Mouse (Mus musculus) erythroblast, embryonic 14.5 days (primary cell): ENCODE measurements around the gene Phrf1. TPM values are rescaled to one million over a fixed set of nuclear protein-coding genes. Genes with fewer than 3 reads are reported as not detected.
A peak's percentile ranks its signal among the peaks of the same experiment; 100 is the strongest.

Experiments
- H3K27me3 ChIP-seq: 2 replicates; pipeline ENCODE4 v1.6.1; 2012; ENCODE audit warnings: inconsistent platforms; ENCODE audit not compliant: control insufficient read depth
- H3K36me3 ChIP-seq: 2 replicates; pipeline ENCODE4 v1.6.1; 2012; ENCODE audit warnings: mild to moderate bottlenecking, inconsistent platforms; ENCODE audit not compliant: control insufficient read depth
- H3K4me1 ChIP-seq: 2 replicates; pipeline ENCODE4 v1.6.1; 2012; ENCODE audit warnings: inconsistent platforms; ENCODE audit not compliant: control insufficient read depth
- H3K4me3 ChIP-seq: replicated peaks from 2 replicates; pipeline ENCODE3; 2012; ENCODE audit warnings: moderate library complexity, mild to moderate bottlenecking, inconsistent platforms
- H3K9me3 ChIP-seq: 2 replicates; pipeline ENCODE4 v1.6.1; 2012; ENCODE audit warnings: low read length, inconsistent platforms, mixed read lengths; ENCODE audit not compliant: control insufficient read depth
- GATA1 ChIP-seq: IDR thresholded peaks from 2 replicates; pipeline ENCODE4 v1.6.1; 2012; ENCODE audit warnings: low read length, inconsistent platforms, mixed read lengths
- TAL1 ChIP-seq: IDR thresholded peaks from 3 replicates; pipeline ENCODE4 v1.6.1; 2012; ENCODE audit warnings: low read length, inconsistent platforms, mixed read lengths
- polyA plus RNA-seq: library from polyadenylated mRNA; stranded (reverse); fragments of >175 nt; gene quantifications from 2 replicates; pipeline ENCODE4 v1.2.3, GENCODE M21; 2012

The Phrf1 gene
- polyA plus RNA-seq, 1 experiment = 20.3 TPM

DNA sequence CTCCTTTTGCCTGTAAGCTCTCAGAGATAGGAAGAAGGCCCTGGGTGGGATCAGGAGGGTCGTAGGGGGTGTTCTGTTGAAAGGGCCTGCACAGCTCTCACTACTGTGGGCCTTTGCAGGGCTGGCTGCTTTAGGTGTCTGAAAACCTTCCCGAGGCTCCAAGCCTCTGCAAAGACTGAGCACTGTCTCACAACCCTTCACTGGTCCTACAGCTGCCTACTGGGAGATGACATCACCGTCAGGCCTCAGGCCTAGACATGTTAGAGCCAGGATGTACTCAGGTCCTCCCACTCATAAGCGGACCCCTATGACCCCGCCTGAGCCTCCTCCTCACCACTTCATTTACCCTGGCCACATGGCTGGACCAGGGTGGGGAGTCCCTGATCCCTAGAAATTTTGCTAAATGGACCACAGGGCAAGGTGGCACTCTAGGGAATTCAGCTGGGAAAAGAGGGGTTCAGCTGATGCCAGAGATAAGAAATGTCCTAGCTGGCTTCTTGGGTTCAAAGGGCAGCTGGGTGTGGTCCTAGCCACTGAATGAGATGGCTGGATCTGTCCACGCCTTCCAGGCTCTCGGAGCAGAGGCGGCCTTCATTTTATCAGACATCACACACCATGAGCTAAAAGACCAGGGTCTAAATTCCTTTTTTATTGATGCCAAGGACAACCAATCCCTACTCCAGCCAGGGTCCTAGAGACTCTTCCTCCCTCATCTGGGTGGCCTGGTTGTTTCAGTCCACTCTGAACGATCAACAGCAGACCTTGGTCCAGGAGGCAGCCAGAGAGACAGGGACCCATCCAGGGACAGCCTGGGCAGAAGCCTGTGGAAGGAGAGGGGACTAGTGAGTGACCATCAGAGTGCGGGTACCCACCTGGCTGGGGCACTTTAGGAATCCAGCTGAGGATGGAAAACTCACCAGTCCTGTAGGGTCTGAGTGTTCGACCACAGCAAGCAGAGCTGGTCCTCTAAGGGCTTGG, 49.4 kb downstream of the Phrf1 start:
- peaks cover 7% of the 10 kb centered on the region for H3K4me1 ChIP-seq
- H3K27me3 ChIP-seq = peaks cover 48% of the 10 kb centered on the region
- H3K9me3 ChIP-seq = no peaks in the 10 kb centered on the region
- no peaks in the 10 kb centered on the region for H3K36me3 ChIP-seq
- no peak overlapping the region for H3K4me3 ChIP-seq
- TF ChIP-seq GATA1 (no peak), TAL1 (no peak)

DNA sequence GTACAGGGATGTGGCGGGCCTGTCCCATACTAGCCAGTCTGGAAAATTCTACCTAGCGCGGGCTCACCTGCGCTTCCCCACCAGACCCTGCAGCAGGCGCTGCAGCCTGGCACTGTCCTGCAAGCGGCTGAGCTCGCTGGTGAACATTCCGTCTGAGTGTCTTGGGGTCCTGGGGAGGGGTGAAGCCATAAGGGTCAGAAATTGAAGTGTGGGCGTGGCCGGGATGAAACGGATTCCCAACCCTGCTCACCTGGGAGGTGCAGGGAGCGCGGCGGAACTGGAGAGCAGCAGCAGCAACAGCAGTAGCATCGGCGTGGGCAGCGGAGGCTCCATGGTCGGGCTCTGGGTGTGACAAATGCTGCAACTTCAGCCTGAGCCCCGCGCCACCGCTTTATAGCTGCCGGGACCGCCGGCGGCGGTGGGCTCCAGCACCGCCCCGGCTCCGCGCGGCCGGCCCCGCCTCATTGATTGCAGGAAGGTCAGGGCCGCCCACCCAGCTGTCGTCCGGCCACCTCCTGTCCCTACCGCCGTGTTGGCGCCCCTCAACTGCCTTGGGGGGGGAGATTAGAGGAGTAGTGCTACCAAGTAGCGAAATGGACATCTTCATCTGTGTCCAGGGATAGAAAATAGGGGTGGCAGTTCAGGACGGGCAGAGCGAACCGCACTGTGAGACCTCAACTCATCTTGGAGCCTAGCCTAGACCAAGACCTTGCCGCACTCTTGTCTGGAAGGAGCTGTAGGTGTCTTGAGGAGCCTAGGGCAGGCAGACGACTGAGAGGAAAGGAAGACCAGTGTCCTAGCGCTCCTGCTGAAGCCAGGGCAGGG, 50.4 kb downstream of the Phrf1 start, which contains the start of gene Sct:
Sct (minus strand) TSS at position 368 of the 825 bp plus-strand sequence.
- H3K4me3 ChIP-seq = peak within 1 kb of the TSS; percentile 29
- no peaks in the 10 kb centered on the region for H3K36me3 ChIP-seq
- no peaks in the 10 kb centered on the region for H3K9me3 ChIP-seq
- H3K4me1 ChIP-seq = peaks cover 7% of the 10 kb centered on the region
- TF ChIP-seq TAL1 (no peak), GATA1 (no peak)
- H3K27me3 ChIP-seq = peaks cover 47% of the 10 kb centered on the region

DNA sequence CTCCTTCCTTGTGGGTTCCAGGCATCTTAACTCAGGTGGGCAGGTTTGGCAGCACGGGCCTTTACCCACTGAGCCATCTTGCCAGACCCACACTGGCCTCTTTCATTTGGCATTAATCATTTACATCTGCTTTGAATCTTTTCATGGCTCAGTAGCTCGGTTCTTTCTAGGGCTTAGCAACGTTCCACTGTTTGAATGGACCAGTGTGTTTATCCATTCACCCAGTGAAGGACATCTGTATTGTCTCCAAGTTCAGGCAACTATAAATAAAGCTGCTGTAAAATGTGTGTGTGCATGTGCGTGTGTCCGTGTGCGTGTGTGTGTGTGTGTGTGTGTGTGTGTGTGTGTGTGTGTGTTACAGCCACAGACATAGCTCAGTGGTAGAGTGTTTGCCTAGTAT, 52.9 kb downstream of the Phrf1 start:
- TF ChIP-seq TAL1 (no peak), GATA1 (no peak)
- peaks cover 46% of the 10 kb centered on the region for H3K27me3 ChIP-seq

DNA sequence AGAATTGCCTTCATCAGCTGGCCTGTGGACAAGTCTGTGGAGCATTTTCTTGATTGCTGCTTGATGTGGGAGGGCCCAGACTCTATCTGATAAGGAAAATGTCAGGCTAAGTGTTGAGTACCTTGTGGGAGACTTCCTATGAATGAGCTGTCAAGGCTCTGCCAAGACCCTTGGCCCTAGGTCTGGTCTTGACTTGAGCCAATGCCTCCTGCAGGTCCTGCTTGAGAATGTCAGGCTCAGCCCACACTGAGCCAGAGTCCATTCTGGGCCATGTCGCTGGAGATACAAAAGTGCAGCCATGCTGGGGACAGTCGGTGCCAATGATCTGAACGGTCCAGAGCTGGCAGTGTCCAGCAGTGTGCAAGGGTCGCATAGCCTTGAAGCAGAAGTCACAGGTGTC, 54.2 kb downstream of the Phrf1 start:
- TF ChIP-seq GATA1 = no peak
- TF ChIP-seq TAL1 = no peak
- H3K27me3 ChIP-seq = peaks cover 39% of the 10 kb centered on the region
- H3K4me3 ChIP-seq = no peak overlapping the region

More for the DNA sequence above, 52.9 kb downstream of the Phrf1 start:
- H3K36me3 ChIP-seq = no peaks in the 10 kb centered on the region
- H3K4me1 ChIP-seq = peaks cover 7% of the 10 kb centered on the region
- no peak overlapping the region for H3K4me3 ChIP-seq
- H3K9me3 ChIP-seq = no peaks in the 10 kb centered on the region

DNA sequence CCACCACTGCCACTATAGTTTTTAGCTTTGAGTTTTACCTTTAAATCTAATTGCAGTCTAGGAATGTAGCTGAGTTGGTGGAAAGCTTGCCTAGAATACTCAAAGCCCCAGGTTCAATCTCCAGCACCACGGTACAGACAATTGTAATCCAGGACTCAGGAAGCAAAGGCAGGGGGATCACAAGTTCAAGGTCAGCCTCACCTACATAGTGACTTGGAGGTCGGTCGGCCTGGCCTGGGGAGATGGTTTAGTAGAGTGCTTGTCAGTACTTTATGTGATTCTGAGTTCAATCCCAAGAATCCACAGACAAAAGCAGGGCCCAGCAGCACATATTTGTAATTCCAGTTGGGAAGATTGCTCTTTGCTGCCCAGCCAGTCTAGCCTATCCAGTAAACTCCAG, 59.5 kb downstream of the Phrf1 start:
- Histone ChIP-seq H3K9me3 (peaks cover 3% of the 10 kb centered on the region; the same call in 1 of the 2 replicates), H3K27me3 (peaks cover 47% of the 10 kb centered on the region), H3K36me3 (no peaks in the 10 kb centered on the region), H3K4me1 (0 out of 2 replicates have a peak, but pooled peaks cover 2% of the 10 kb centered on the region), H3K4me3 (no peak overlapping the region)
- TF ChIP-seq TAL1 = no peak
- no peak for TF ChIP-seq GATA1

More for the DNA sequence above, 54.2 kb downstream of the Phrf1 start:
- Histone ChIP-seq H3K4me1 (peaks cover 7% of the 10 kb centered on the region), H3K9me3 (no peaks in the 10 kb centered on the region), H3K36me3 (no peaks in the 10 kb centered on the region)

DNA sequence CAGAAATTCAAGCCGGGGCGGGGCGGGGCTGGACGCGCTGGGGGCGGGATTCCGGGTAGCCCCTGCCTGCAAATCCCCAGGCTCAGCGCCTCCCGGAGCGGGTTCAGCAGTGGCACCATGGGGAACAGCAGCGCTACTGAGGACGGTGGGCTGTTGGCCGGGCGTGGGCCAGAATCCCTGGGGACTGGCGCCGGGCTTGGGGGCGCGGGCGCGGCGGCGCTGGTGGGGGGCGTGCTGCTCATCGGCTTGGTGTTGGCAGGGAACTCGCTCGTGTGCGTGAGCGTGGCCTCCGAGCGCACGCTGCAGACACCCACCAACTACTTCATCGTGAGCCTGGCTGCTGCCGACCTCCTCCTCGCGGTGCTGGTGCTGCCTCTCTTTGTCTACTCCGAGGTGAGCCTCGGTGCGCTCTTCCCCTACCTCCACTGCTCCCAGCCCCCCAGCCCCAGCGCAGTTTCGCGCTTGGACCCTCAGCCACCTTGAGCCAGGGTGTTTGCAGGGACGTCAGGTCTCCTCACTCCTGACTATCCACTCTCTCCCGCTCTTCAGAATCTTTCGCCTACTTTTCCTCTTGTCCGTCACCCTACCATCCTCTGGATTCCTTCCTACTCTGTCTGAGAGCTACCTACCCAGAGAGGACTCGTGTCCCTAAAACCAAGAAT, 63.5 kb downstream of the Phrf1 start, which contains the start of gene Drd4:
Drd4 (plus strand) TSS at position 86 of the 662 bp plus-strand sequence.
- H3K4me3 ChIP-seq = no peak within 1 kb of the TSS
- H3K4me1 ChIP-seq = peaks cover 6% of the 10 kb centered on the region
- peaks cover 76% of the 10 kb centered on the region for H3K27me3 ChIP-seq

DNA sequence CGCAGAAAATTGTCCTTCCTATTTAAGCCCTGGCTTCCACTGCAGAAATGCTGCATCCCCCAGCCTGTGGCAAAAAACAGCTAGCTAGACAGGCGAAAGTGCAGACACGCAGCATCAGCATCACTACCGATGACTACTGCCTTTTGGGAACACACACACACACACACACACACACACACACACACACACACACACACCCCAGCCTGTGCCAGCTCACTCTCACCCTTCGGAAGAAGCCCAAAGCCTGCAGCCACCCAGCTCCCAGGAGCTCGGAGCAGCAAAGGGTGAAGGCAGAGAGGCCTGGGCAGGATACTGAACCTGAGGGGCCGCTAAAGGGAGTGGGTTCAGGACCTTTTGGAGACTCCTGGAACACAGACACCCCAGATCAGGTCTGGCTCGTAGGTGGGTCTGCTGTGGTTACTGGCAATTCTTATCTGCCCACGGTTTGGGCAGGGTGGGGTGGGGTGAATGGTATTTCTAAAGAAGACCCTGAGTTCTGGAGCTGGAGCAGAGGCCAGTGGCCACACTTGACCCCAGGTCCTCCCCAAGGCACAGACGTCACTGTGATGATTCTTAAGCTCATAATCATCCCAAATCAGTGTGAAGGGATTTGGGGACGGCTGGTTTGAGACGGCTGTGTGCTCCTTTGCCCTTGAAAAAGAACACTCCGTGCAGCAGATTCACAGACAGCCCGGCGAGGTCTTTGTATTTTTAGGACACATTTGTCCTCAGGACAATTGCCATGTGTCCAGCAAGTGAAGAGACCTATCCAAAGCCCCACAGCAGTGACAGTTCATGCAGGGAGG, 64.2 kb downstream of the Phrf1 start:
- Histone ChIP-seq H3K36me3 (peaks cover 13% of the 10 kb centered on the region), H3K4me3 (no peak overlapping the region), H3K27me3 (peaks cover 76% of the 10 kb centered on the region), H3K4me1 (peaks cover 10% of the 10 kb centered on the region), H3K9me3 (peaks cover 8% of the 10 kb centered on the region)
- TF ChIP-seq GATA1 (no peak), TAL1 (no peak)

More for the DNA sequence above, 63.5 kb downstream of the Phrf1 start, which contains the start of gene Drd4:
- Histone ChIP-seq H3K36me3 (peaks cover 5% of the 10 kb centered on the region), H3K9me3 (peaks cover 8% of the 10 kb centered on the region)
- TF ChIP-seq TAL1 = no peak
- no peak for TF ChIP-seq GATA1
